ENCODE assay signal across 21 mouse cellular contexts in genomic region chr17:57148343-57148742, GRCm38 (mm10). TPM values are rescaled to one million over a fixed set of nuclear protein-coding genes. Genes with fewer than 3 reads are reported as not detected.
"Had no signal": no experiment of that assay in that cellular context is flagged by ENCODE, and none has a peak within 500 bp of the region (broad histone marks: within the 10 kb centered on the region; RNA-seq: fewer than 3 reads in every experiment).

No protein-coding gene starts in this region.

- H3K27ac ChIP-seq: liver, embryonic 13.5 days; liver, embryonic 15.5 days; lung, embryonic 15.5 days; macrophage; stomach, embryonic 15.5 days; stomach, postnatal 0 days had no signal

- H3K4me2 ChIP-seq: liver, embryonic 13.5 days; liver, embryonic 15.5 days had no signal

- ATAC-seq: liver, postnatal 0 days; lung, postnatal 0 days had no signal

- H3K4me3 ChIP-seq: liver, embryonic 13.5 days; liver, embryonic 15.5 days had no signal

- H3K4me1 ChIP-seq: liver, embryonic 13.5 days; liver, embryonic 15.5 days had no signal

- H3K9ac ChIP-seq: liver, embryonic 13.5 days; liver, embryonic 15.5 days; liver, postnatal 0 days; lung, embryonic 15.5 days; stomach, embryonic 15.5 days had no signal

- DNase-seq: liver, embryonic 13.5 days; liver, postnatal 0 days; lung, adult 2 months; lung, postnatal 14 days; lung, postnatal 36 days; right cerebral cortex, postnatal 14 days; thymus, adult 2 months; thymus, postnatal 25 days; thymus, postnatal 4 days had no signal

- H3K36me3 ChIP-seq: liver, embryonic 13.5 days; liver, embryonic 15.5 days; lung, embryonic 15.5 days; stomach, embryonic 15.5 days had no signal

- H3K9me3 ChIP-seq: liver, embryonic 15.5 days; lung, embryonic 15.5 days; stomach, embryonic 15.5 days had no signal

RNA-seq across cellular contexts. Expression of gene Cd70, which starts 1.2 kb away (rescaled TPM):
- total RNA-seq: megakaryocyte progenitor cell, adult 5-6 weeks; monocyte, adult 5-6 weeks had no signal
- polyA plus RNA-seq: liver, embryonic 11.5 days; liver, embryonic 13.5 days; liver, embryonic 15.5 days; liver, postnatal 0 days; lung, adult 2 months; lung, embryonic 15.5 days; lung, postnatal 0 days; macrophage; testis, adult 2 months had no signal

RNA-seq across cellular contexts. Expression of gene Tnfsf14, which starts 45.6 kb away (rescaled TPM):
- polyA plus RNA-seq: midbrain, embryonic 16.5 days; neural tube, embryonic 14.5 days; stomach, postnatal 0 days; testis, adult 2 months had no signal
